Mouse (Mus musculus) large intestine, adult 2 months (tissue): ENCODE measurements around the gene Gcnt4. TPM values are rescaled to one million over a fixed set of nuclear protein-coding genes. Genes with fewer than 3 reads are reported as not detected.

Source experiments
- DNase-seq: peaks from one replicate; pipeline ENCODE4 v3.0.0-alpha.2; 2012; ENCODE audit warnings: low read depth, low spot score
- WGBS: fragments of 180-500 bp; shearing (Covaris S2); methylation state at CpG from one replicate; pipeline ENCODE4 v1.1.7; 2018; 5-methylcytosine and 5-hydroxymethylcytosine counted together
- polyA plus RNA-seq: library from polyadenylated mRNA; depleted of rRNA; stranded (reverse); fragments of >200 nt; gene quantifications from 2 replicates; pipeline ENCODE4 v1.2.3, GENCODE M21; 2012

Gcnt4 gene
- polyA plus RNA-seq, 1 experiment: 10.7 TPM

DNA sequence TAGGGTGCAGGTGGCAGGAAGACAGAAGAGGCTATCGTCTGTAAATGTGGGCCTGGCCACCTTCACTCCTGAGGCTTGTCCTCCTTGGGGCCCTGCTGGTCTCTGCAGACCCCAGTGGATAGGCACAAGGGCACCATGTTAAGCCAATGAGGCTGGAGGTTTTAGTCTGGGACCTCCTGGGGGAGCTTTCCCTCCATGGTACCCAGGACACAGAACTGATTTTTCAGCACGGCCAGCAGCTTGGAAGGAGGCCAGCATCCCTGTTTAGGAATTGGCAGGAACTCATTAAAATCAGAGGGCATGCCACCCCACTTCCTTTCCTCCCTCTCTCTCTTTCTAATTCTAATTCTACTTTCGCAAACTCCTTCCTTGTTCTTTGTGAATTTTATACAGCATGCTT lies 19.1 kb downstream of the Gcnt4 start:
- 29% methylated on average over 3 of the region's 3 CpGs for WGBS
- DNase-seq: no peak

DNA sequence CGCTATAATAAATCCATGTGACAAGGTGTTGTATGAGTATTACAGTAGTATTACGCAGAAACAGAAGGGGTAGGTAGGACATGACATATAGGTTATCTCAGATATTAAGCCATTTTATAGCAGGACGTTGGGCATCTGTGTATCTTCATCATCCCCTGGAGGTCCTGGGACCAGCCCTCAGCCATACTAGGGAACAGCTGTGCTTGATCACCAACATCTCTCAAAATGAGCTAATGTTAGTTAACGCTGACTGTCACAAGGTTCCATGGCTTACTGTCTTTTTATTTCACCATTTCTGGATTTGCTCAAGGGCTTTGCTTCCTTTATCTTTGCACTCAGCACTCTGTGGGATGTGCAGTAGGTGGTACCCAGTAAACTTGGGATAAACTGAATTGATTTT lies 21.3 kb downstream of the Gcnt4 start:
- WGBS: 89% methylated on average over 4 of the region's 4 CpGs
- DNase-seq: no peak

DNA sequence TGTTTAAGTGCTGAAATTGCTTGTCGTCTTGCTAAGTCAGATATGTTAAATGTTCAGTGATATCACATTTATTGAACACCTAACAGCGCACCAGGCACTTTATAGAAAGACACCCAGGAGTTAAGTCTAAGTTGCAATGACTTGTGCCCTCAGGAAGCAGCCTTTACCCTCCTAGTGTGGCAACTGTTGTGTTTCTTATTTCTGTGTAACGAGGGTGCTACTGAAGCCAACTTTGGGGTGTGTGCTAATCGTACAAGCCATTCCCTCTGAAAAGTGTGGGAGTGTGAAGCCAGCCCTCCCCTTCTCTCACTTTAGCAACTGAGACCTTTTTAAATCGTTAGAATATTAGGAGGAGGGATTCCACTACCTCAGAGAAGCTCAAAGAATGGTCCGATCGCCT lies 23.2 kb downstream of the Gcnt4 start:
- no peak for DNase-seq
- 89% methylated on average over 7 of the region's 7 CpGs for WGBS

DNA sequence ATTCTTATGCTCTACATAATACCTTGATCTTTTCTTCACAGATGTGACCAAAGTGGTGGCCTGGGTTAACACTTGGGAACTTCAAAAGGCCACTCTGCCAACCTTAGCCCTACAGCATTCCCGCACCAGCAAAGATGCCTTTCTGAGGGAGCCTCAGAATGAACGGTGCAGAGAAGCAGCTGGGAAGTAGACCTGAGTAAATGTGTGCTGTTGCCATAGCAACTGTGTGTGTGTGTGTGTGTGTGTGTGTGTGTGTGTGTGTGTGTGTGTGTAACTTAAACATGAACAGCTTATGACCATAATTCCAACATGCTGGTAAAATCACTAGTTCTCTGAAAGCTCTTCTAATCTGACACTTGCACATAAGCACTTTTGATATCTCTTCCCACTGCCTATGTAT lies 27.4 kb downstream of the Gcnt4 start:
- WGBS: 43% methylated on average over 2 of the region's 2 CpGs

DNA sequence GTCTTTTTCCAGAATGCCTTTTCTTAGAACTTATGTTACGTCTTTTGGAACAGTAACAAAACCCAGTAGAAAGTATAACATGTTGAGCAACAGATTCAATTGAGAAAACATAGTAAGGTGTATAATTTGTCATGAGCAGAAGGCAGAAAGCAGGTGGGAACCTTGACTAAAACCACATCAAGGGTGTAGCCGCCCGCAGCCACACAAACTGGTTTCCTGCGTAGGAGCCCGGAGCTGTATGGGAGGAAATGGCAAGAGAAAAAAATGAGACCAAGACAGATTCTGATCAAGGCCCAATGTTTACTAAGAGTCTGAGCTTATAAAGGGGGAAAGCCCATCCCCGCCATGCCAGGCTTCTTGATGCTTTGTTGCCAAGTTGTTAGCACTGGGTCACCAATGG lies 32.0 kb downstream of the Gcnt4 start:
- DNase-seq: no peak
- WGBS: 85% methylated on average over 6 of the region's 6 CpGs

More for the DNA sequence above, 27.4 kb downstream of the Gcnt4 start:
- DNase-seq: no peak

DNA sequence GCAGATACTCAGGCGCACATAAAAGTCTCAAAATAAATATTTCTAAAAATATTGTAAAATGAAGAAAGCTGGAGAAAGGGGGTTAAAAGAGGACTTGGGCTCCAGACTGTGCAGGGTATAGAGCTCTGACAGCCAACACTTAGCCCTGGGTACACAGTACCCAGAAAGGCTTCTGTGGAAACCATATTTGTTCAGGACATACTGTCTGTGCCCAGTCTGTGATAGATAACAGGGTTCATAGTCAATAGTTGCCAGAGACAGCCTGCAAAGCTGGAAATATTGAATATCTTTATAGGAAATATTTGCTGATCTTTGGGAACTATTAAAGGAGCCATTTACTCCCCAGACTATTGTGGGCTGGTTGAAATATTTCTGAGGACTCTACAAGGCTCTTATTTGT lies 35.5 kb downstream of the Gcnt4 start:
- no peak for DNase-seq
- 88% methylated on average over 1 of the region's 1 CpGs for WGBS

DNA sequence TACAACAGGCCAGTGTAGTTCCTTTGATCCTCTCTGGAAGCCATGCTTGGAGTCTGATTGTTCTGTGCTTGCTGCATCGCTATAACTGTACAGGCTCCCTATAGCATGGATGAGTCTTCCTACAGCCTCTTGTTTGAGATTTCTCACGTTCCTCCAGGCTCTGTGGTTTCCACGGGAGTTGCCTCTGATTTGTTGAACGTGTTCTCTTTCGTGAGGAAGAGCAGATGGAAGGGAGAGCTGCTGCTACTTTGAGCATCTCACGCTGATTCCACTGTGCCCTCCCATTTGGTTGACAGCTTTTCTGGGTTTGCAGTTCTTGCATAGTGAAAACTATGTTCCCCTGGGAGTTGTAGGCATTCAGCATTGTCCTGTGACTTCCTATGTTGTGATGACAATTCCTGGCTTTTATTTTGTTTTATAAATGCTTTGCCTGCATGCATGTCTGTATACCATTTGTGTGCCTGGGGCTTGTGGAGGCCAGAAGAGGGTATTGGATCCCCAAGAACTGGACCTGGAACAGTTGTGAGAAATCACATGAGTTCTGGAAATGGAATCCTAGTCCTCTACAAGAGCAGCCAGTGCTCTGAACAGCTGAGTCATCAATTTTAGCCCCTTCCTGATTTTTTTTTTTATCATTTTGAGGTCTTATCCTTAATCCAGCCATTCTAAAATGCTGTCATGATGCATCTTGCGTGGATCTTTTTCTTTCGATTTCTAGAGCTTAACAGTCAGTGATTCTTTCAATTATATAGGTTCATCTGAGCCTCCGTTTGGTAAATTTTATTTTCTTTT lies 37.1 kb downstream of the Gcnt4 start:
- no peak for DNase-seq
- whole genome bisulfite sequencing: 82% methylated on average over 9 of the region's 9 CpGs

DNA sequence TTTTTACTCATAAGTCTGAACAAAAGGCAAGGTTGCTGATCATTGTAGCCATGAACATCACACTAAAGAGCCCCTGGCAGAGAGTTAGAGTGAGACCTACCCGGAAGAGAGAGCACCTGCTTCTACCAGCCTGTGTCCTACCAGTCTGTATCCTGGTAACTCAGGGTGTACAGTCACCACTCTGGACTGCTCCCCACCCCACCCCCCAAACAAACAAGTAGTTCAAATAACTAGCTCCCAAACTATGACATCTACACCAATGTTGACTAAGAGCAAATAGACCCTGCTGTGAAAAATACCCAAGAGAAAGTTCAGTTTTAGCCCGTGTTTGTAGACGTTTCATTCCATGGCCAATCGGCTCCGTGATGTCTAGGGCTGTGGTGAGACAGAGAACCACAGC lies 38.3 kb downstream of the Gcnt4 start:
- no peak for DNase-seq

DNA sequence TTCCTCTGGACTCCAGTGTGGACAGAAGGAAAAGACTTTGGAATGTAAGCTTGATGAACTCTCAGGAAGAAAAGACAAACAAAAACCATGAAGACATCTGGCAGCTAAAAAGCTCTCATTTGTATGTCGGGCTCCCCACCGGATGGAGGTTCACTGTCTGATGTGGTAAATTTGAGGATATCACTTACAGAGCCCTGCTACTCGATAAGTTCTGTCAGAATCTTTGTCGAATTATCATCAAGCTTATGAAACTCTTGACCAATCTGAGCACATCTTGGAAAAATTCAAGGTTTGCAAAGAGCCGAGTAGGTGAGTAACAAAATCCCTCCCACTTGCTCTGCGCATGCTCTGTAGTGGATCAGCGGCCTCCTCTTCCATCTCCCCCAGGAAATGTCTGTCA lies 40.5 kb downstream of the Gcnt4 start:
- WGBS: 82% methylated on average over 7 of the region's 7 CpGs
- no peak for DNase-seq

More for the DNA sequence above, 38.3 kb downstream of the Gcnt4 start:
- 32% methylated on average over 5 of the region's 5 CpGs for WGBS

DNA sequence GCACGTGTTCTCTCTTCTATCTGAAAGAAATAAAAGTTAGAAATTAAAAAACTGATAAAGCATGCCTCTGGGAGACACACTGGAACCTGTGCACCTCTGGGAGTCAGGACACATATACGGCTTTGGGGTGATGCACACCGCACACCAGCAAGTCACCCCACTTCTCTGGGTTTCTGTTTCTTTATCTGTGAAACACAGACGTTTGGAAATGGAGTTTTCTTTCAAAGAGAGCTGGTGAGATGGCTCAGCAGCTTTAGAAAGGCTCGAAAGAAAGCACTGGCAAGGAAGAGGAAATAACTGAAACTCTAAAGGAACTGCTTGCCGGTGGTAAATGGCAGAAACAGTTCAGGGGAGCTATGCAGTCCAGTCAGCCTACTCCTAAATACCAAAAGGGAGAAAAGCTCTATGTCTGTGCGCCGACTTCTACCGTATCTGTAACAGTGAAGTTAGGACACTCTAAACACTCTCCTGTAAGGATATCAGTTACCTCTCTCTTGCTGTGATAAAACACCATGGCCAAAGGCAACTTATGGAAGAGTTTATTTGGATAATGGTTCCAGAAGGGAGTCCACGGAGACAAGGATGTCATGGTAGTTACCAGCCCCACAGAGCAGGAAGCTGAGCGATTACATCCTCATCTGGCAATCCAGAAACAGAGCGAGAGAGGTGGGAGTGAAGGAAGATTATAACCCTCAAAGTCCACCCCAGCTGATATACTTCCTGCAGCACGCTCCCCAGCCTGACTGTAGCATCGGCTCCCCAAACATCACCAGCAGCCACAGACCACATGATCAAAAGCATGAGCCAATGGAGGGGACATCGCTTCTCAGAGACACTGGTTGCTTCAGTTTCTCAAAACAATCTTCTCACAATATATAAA lies 42.0 kb downstream of the Gcnt4 start:
- no peak for DNase-seq
- WGBS: 75% methylated on average over 15 of the region's 15 CpGs

DNA sequence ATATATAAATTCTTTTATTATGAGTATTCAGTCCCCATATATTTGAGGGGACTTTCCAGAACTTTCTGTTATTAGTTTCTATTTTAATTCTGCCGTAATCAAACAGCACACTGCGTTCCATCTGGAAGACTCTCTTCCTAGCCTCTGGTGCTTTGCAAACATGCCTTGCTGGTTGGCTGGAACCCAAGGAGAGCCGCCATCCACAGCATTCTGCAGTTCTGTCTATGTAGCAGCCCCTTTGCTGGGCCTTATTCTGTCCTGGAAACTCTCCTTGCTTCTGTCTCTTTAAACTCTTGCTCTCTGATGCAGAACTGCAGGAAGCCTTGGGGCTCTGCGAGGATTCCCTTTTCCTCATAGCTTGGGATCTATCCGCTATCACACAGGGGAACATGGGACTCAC lies 42.6 kb downstream of the Gcnt4 start:
- 79% methylated on average over 5 of the region's 5 CpGs for WGBS
- no peak for DNase-seq

DNA sequence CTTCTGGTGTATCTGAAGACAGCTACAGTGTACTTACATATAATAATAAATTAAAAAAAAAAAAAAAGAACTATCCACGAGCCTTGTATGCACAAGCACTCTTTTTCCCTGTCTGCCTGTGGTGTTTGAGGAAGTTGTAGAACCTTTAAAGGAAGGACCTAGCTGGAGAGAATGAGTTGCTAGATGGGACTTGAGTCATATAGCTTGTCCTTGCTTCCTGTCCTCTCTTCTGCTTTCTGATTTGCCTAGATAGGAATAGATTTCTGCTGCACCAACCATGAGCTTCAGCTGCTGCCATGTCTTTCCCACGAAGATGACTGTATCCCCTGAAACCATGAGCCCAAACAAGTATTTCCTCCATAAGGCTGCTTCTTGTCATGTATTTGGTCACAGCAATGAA lies 43.3 kb downstream of the Gcnt4 start:
- no peak for DNase-seq
- WGBS: 55% methylated on average over 2 of the region's 2 CpGs

DNA sequence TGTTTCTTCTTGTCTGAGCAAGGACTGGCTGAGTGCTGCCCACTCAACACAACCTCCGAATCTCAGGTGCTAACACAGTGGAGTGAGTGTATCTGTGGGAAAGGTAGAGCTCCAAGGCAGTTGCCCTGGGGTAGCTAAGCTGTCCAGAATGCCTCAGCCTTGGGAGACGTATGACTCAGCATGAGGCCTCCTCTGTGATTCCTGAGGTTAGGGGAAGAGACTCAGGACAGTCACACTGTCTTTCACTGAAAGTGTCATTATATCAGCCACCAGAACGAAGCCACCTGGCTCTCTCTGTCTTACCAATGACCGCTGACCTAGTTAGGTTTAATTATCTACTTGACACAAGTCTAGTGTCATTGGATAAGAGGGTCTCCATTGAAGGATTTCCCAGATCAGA lies 46.6 kb downstream of the Gcnt4 start:
- 84% methylated on average over 4 of the region's 4 CpGs for WGBS
- DNase-seq: no peak

DNA sequence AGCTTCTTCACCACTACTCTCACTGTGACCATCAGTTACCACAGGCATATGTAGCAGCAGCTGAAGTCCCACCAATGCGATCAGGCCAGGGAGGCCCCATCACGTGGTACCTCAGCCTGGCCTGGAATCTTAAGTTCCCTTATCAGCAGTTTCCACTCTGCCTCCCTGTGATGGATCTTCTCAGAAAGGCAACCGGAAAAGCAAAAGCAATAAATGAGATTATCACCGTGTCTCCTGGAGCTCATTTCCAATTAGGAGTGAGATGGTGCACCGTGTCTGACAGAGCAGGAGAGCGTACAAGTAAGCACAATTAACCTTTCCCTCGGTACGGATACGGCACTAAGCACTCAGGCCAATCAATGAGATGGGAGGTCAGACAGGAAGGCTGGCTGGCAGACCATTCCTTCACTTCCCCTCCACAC lies 47.4 kb downstream of the Gcnt4 start:
- WGBS: 72% methylated on average over 9 of the region's 9 CpGs
- DNase-seq: no peak

DNA sequence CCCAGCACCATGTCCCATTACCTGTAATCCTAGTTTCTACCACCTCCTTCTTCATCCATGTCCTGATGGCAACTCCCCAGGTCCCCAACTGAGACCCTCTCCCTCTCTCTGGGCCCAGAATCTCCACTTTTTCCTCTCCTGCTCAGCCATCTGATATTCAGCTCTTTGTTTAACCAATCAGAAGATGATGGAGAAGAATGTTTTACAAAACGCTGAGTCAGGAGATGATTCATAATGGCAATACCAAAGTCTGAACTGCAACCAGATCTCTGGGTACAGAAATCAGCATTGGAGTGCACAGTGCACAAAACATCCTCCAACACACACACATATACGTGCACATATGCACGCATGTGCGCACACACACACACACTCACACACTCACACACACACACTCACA lies 48.8 kb downstream of the Gcnt4 start:
- 81% methylated on average over 4 of the region's 4 CpGs for WGBS
- no peak for DNase-seq

DNA sequence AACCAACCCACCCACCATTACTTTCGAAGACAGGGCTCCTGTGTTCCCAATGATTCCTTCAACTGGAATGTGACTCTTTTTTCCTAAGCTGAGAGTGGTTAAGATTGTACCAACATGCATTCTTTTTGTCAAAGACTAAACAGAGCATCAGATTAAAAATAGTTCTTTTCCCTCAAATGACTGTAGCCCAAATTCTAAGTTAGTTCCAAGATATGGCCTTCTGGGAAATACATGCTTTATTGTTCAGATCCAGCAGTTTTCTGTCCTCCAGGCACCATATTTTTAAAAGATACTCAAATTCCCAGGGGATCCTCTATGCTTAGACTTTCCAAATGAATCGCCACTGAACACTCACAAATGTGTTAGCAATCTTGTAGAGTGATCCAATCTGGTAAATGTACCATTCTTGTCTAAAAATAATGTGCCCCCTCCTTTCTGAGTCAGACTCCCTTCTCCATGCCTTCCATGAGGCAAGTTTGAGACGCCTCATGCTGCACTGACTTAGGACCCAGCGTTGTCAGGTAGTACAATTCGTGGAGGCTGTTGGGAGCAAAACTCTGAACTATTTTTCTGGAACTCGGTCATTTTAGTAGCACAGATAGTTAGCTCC lies 52.6 kb downstream of the Gcnt4 start:
- whole genome bisulfite sequencing: 89% methylated on average over 6 of the region's 6 CpGs
- no peak for DNase-seq

DNA sequence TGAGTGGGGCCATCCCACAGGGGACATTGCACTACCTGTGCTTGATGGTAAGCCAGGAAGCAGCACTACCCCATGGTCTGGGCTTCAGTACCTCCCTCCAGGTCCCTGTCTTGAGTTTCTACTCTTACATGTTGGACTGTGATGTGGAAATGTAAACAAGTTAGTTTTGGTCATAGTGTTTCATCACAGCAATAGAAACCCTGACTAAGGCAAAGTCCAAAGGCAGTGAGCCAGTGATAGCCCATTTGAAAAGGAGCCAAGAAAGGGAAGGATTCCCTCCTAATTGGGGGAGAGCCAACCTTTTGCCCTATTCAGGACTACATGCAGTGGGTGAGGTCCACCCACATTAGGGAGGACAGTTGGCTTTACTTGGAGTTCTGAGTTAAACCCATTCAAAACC lies 56.1 kb downstream of the Gcnt4 start:
- DNase-seq: no peak

DNA sequence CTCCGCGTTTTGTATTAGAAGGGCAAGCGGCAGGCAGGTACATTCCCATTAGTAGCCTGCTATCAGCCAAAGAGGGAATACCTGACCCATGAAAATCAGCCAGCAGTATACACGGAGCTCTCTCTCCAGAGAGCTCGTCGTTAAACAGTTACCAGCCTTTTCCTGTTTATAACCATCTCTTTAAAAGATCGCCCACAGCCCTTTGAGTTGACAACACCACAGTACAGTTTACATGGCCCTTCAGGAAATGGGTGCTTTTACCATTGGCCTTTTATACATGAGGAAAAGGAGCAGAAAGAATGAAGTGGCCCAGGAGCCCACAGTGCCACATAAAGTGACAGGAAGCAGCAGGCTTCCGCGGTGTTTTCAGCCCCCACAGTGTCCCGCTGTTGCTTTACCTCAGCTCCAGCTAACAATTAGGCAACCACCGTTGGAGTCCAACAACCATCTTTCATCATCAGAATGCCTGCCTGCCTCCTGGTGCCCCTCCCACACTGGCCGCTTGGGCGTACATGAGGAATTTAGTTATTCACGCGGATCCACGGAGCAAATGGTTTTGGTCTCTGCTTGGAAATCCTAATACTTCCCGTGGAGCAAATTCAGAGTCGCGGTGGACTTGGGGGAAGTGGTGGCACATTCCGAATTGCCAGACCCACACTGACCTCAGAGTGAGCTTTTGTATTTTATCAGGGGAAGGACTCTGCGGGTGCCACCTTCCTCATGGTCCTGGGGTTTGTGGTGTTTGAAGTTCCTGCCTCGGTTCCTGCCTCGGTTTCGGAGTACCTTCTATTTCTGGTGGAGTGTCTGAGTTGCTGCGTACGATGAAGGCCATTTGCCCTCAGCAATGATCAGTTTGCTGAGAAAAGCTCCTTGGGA lies 59.0 kb downstream of the Gcnt4 start:
- DNase-seq: no peak
- WGBS: 33% methylated on average over 26 of the region's 26 CpGs

DNA sequence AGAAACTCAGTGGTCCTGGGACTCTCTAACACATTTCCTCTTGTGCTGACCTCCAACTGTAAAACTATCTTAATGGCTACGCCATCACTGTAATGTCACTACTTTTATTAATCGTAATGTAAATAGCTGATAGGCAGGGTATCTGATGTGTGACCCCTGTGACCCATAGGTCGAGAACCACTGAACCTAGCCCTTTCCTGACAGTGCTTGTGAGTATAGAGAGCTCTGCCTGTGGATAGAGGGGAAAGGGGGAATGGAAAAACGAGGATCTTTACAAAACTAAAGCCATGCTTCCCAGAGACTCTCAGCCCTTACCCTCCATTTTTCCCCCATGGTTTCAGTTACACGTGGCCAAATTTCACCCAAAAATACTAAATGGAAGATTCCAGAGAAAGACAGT lies 60.2 kb downstream of the Gcnt4 start:
- no peak for DNase-seq
- 79% methylated on average over 5 of the region's 5 CpGs for WGBS
